Mouse (Mus musculus) liver, adult 2 months (tissue): ENCODE measurements around the gene Anxa6.

Experiments
- CTCF ChIP-seq: fragments of 200-500 bp; IDR thresholded peaks from 2 replicates; pipeline ENCODE4 v1.5.1; 2011; ENCODE audit warnings: low read depth, low read length, control low read depth
- POLR2A ChIP-seq: fragments of 200-500 bp; IDR thresholded peaks from 2 replicates; pipeline ENCODE4 v1.6.1; 2011; ENCODE audit warnings: low read length, control low read depth; ENCODE audit not compliant: insufficient read depth; ENCODE audit errors: extremely low read depth

DNA sequence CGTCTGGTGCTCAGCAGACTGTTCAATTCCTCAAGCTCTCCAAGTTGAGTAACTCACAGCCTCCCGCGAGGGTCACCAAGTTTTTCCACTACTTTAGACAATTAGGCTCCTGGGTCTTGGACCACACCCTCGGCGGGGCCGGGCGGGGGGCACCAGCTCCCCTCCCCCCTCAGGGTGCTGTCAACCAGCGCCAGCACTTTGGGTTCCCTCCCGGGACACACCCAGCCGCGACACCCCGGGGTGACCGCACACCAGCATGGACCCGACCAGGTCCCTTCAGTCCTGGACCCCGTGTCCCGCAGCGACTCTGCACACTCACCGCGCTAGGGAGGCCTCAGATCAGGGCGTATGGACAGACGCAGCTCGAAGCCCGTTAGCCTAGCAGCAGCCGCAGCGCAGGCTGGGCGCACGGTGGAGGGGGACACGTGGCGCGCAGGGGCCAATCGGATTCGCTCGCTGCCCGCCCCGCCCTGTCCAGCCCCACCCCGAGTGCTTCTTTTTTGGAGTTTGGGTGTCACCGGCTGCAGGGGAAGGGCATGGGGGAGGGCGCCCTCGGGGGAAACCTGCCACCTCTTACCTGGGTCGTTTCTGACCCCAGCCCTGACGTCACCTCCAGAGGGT lies at the start of gene Anxa6:
- TF ChIP-seq CTCF (no peak), POLR2A (peak; percentile 86)
